Mouse (Mus musculus): ENCODE measurements around the gene Ghr. TPM values are rescaled to one million over a fixed set of nuclear protein-coding genes. Genes with fewer than 3 reads are reported as not detected.

The Ghr gene
- polyA plus RNA-seq, 1 experiment from 2014 or later: 13.4 TPM

DNA sequence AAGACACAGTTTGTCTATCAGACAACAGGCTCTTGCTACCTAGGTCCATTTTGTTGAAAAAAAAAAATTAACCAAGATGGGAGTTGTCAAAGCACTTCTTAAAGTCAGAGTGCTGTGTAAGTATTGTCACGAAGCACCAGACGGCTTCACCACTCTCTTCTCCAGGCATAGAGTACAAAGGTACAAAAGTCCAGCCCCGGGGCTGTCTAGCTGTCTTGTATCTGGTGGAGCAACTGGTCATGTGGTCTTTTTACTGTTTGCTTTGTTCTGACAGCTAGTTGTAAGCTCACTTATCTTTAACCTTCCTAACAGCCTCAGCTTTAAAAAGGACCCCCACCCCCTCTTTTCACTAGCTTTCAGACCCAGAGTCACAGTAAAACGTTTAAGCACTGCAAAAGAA lies 1.1 kb upstream of the Ghr start:
- Histone ChIP-seq H3K36me3 (replicated peaks; ENCODE audit: control insufficient read depth, insufficient read depth) (no peaks in the 10 kb centered on the region), H3K27me3 (ENCODE audit: control insufficient read depth, insufficient read depth, low read length) (no peaks in the 10 kb centered on the region), H3K9ac (no peak overlapping the region), H3K27ac (no peak overlapping the region), H3K4me2 (replicated peaks) (no peak overlapping the region), H3K4me3 (replicated peaks; ENCODE audit: low read length) (no peak overlapping the region), H3K4me1 (replicated peaks; ENCODE audit: control insufficient read depth, insufficient read depth, low read length) (0 out of 2 replicates have a peak, but pooled peaks cover 4% of the 10 kb centered on the region), H3K9me3 (ENCODE audit: control insufficient read depth, low read length) (no peaks in the 10 kb centered on the region)
- DNase-seq (ENCODE audit: low spot score) (no peak), ATAC-seq (ENCODE audit: low FRiP score) (no peak)
- 51% methylated on average over 4 of the region's 4 CpGs for WGBS

DNA sequence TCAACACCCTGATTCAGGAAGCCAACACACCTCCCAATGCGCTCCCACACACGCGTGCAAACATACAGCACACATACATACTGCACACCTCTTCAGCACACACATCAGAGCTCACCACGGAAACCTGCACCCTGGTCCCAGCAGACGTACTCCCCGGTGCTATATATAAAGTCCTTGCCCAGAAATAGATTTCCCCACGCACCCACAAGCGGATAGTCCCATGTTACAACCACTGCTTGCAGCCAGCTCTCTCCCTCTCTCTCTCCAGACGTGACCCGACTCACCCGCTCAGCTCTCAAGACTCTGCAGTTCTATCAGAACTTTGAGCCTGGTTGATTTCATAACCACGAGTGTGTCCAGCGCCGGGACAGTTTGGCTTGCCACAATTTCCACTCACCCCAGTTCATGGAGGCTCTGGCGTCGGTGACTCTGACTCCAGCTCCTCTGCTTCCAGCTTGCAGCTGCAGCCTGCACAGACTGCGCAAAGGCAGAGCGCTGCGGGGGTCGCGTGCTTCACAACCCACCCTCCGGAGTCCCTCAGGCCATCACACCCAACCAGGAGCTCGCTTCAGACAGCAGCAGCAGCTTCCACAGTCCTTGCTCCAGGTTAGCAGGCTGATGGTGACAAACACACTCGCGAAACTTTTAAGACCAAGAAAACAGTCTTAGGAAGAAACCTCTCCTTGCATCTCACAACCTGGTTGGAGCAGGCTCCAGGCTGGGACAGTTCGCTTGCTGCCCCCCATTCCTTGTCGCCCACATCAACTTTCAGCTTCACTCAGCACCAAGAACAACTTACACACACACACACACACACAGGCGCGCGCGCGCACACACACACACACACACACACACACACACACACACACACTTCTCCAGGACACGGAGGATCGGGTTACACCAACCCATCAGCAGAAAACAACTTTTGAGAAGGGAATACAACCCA lies 1.2 kb downstream of the Ghr start:
- WGBS: 7% methylated on average over 34 of the region's 34 CpGs
- no peak overlapping the region for H3K27ac ChIP-seq
- H3K4me2 ChIP-seq (replicated peaks): peak overlapping the region; percentile 68
- no peaks in the 10 kb centered on the region for H3K27me3 ChIP-seq (ENCODE audit: control insufficient read depth, insufficient read depth, low read length)
- peak overlapping the region; percentile 67 for H3K4me3 ChIP-seq (replicated peaks; ENCODE audit: low read length)
- DNase-seq (ENCODE audit: low spot score) (no peak), ATAC-seq (ENCODE audit: low FRiP score) (peak; percentile 47)
- H3K4me1 ChIP-seq (replicated peaks; ENCODE audit: control insufficient read depth, insufficient read depth, low read length): 0 out of 2 replicates have a peak, but pooled peaks cover 4% of the 10 kb centered on the region
- no peaks in the 10 kb centered on the region for H3K36me3 ChIP-seq (replicated peaks; ENCODE audit: control insufficient read depth, insufficient read depth)
- H3K9me3 ChIP-seq (ENCODE audit: control insufficient read depth, low read length): no peaks in the 10 kb centered on the region
- peak overlapping the region; percentile 75 for H3K9ac ChIP-seq

DNA sequence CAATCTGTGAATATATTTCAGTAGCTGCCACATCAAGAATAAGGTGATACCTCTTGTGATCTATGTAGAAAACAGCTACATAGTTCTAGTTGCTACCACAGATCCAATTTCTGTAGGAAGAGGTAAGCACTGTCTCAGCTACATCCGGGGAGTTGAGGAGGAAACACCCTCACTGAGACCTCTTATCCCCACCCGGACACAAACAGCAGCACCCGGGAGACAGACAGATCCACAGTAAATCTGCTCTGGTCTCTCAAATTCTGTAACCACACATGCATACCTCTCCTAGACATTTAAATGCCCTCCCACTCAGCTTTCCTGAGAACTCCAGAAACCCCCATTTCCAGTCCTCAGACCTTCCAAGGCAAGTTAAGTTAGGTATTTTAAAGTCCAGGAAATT lies 2.0 kb downstream of the Ghr start:
- ATAC-seq (ENCODE audit: low FRiP score) (no peak), DNase-seq (ENCODE audit: low spot score) (no peak)
- Histone ChIP-seq H3K27me3 (ENCODE audit: control insufficient read depth, insufficient read depth, low read length) (no peaks in the 10 kb centered on the region), H3K4me1 (replicated peaks; ENCODE audit: control insufficient read depth, insufficient read depth, low read length) (0 out of 2 replicates have a peak, but pooled peaks cover 4% of the 10 kb centered on the region), H3K9ac (0 out of 2 replicates have a peak overlapping the region, but pooled peaks have one; percentile 49), H3K36me3 (replicated peaks; ENCODE audit: control insufficient read depth, insufficient read depth) (no peaks in the 10 kb centered on the region), H3K4me3 (replicated peaks; ENCODE audit: low read length) (peak overlapping the region; percentile 67), H3K4me2 (replicated peaks) (peak overlapping the region; percentile 68), H3K27ac (no peak overlapping the region), H3K9me3 (ENCODE audit: control insufficient read depth, low read length) (no peaks in the 10 kb centered on the region)
- 53% methylated on average over 3 of the region's 3 CpGs for WGBS

DNA sequence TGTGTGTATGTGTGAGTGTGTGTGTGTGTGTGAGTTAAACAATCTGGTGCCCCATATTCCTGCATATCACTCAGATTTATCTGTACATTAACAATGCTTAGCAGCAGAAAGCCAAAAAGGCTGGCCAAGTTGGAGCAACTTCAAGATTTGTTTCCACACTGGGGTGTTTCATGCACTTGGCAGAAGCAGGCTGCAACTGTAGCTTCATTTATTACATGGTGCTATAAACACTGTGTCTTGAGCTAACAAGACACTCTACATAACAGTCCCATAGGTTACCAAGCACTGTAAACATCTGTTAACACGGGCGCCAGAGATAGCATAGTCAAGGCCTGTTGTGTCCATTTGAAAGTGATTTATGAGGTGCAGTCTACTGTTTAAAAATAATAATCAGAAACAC lies 3.1 kb downstream of the Ghr start:
- H3K36me3 ChIP-seq (replicated peaks; ENCODE audit: control insufficient read depth, insufficient read depth): no peaks in the 10 kb centered on the region
- no peak overlapping the region for H3K4me3 ChIP-seq (replicated peaks; ENCODE audit: low read length)
- DNase-seq (ENCODE audit: low spot score) (no peak), ATAC-seq (ENCODE audit: low FRiP score) (no peak)
- no peak overlapping the region for H3K9ac ChIP-seq
- no peaks in the 10 kb centered on the region for H3K9me3 ChIP-seq (ENCODE audit: control insufficient read depth, low read length)
- H3K27me3 ChIP-seq (ENCODE audit: control insufficient read depth, insufficient read depth, low read length): no peaks in the 10 kb centered on the region
- H3K27ac ChIP-seq: no peak overlapping the region
- H3K4me2 ChIP-seq (replicated peaks): no peak overlapping the region
- H3K4me1 ChIP-seq (replicated peaks; ENCODE audit: control insufficient read depth, insufficient read depth, low read length): 0 out of 2 replicates have a peak, but pooled peaks cover 4% of the 10 kb centered on the region
- 70% methylated on average over 2 of the region's 2 CpGs for WGBS

DNA sequence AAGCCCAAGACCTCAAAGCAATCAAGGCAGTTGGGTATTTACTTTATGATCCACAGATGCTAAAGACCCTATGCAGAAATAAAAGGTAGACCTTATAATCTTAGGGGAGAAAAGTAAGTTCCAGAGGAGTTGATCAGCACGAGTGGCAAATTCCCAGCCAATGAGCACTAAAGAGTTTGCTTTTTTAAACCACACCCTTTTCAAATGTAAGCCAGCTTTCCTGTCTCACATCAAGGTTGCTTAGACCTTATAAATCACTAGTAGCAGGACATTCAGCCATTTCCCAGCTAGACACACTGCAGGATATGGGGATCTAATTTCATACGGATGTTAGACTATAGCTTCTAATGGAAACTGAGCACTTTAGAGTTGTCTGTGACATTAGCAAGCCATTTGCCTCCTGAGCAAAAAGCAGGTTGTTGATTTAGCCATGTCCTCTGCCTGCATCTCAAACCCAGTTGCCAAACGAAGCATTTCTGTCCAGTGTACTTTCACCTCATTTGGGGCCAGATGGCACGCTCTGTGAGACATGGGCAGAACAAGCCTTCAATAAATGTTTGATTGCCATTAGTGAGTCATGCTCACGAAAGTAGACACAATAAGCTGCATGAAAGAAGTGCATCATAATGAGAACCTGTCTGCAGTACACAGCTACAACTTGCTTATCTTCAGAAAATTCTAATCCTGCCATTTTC lies 4.9 kb downstream of the Ghr start:
- no peak for ATAC-seq (ENCODE audit: low FRiP score)
- Histone ChIP-seq H3K9ac (no peak overlapping the region), H3K4me1 (replicated peaks; ENCODE audit: control insufficient read depth, insufficient read depth, low read length) (0 out of 2 replicates have a peak, but pooled peaks cover 4% of the 10 kb centered on the region), H3K4me2 (replicated peaks) (no peak overlapping the region), H3K27ac (no peak overlapping the region), H3K4me3 (replicated peaks; ENCODE audit: low read length) (no peak overlapping the region), H3K9me3 (ENCODE audit: control insufficient read depth, low read length) (no peaks in the 10 kb centered on the region), H3K36me3 (replicated peaks; ENCODE audit: control insufficient read depth, insufficient read depth) (no peaks in the 10 kb centered on the region), H3K27me3 (ENCODE audit: control insufficient read depth, insufficient read depth, low read length) (no peaks in the 10 kb centered on the region)
- 74% methylated on average over 5 of the region's 5 CpGs for WGBS
- no peak for DNase-seq (ENCODE audit: low spot score)

DNA sequence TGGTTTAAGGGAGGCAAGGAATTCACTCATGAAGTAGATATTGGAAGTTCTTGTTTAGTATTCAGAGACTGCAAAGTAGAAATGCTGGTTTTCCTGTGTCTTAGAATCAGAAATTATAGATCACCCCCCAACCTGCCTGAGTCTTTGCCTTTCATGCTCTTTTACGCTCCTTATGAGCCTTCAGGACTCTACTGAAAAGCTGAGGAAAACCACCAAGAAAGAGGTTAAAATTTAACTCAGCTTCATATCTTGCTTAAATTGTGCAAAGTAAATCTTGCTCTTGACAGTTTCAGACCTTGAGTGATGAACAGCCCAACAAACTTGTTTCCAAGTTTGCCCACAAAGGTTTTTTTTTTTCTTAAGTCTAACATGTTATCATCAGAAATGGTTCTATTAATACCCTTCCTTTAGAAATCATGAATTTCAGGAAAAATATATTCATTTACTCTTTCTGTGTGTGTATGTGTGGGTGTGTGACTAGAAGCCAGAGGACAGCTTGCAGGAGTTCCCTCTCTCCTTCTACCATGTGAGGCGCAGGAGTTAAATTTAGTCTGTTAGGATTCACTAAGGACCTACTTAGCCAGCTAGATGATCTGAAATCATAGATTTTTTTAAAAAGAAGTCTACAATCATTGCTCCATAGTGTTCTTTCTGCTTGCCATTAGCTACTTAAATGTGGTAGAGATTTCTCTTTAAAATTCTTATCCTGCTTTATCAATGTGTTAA lies 14.0 kb downstream of the Ghr start:
- H3K36me3 ChIP-seq (replicated peaks; ENCODE audit: control insufficient read depth, insufficient read depth): no peaks in the 10 kb centered on the region
- no peak overlapping the region for H3K4me2 ChIP-seq (replicated peaks)
- WGBS: 99% methylated on average over 2 of the region's 2 CpGs
- DNase-seq (ENCODE audit: low spot score) (no peak), ATAC-seq (ENCODE audit: low FRiP score) (no peak)
- H3K9me3 ChIP-seq (ENCODE audit: control insufficient read depth, low read length): no peaks in the 10 kb centered on the region
- no peak overlapping the region for H3K27ac ChIP-seq
- H3K4me3 ChIP-seq (replicated peaks; ENCODE audit: low read length): no peak overlapping the region
- H3K9ac ChIP-seq: no peak overlapping the region
- H3K27me3 ChIP-seq (ENCODE audit: control insufficient read depth, insufficient read depth, low read length): no peaks in the 10 kb centered on the region
- H3K4me1 ChIP-seq (replicated peaks; ENCODE audit: control insufficient read depth, insufficient read depth, low read length): no peaks in the 10 kb centered on the region

DNA sequence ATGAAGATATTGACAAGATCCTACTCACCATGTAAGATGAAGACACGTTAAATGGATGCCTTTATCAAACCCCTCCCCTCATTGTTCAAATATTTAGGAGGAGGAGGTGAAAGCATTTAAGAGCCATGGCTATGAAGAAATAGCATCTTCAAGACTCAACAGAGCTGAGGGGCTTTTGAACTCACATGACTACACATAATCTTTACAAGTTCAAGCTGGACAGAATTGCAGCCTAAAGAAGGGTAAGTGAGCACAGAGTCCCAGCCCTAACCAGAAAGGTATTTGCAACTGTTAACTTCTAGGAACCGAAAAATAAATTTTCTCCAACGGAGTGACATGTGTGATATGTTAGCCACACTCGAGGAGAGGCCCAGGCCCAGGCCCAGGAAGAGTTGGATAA lies 18.7 kb downstream of the Ghr start:
- H3K9me3 ChIP-seq (ENCODE audit: control insufficient read depth, low read length): no peaks in the 10 kb centered on the region
- H3K27me3 ChIP-seq (ENCODE audit: control insufficient read depth, insufficient read depth, low read length): no peaks in the 10 kb centered on the region
- ATAC-seq (ENCODE audit: low FRiP score) (no peak), DNase-seq (ENCODE audit: low spot score) (no peak)
- H3K36me3 ChIP-seq (replicated peaks; ENCODE audit: control insufficient read depth, insufficient read depth): no peaks in the 10 kb centered on the region
- H3K4me2 ChIP-seq (replicated peaks): no peak overlapping the region
- H3K4me3 ChIP-seq (replicated peaks; ENCODE audit: low read length): no peak overlapping the region
- no peaks in the 10 kb centered on the region for H3K4me1 ChIP-seq (replicated peaks; ENCODE audit: control insufficient read depth, insufficient read depth, low read length)
- H3K9ac ChIP-seq: no peak overlapping the region
- 73% methylated on average over 4 of the region's 4 CpGs for WGBS
- no peak overlapping the region for H3K27ac ChIP-seq

DNA sequence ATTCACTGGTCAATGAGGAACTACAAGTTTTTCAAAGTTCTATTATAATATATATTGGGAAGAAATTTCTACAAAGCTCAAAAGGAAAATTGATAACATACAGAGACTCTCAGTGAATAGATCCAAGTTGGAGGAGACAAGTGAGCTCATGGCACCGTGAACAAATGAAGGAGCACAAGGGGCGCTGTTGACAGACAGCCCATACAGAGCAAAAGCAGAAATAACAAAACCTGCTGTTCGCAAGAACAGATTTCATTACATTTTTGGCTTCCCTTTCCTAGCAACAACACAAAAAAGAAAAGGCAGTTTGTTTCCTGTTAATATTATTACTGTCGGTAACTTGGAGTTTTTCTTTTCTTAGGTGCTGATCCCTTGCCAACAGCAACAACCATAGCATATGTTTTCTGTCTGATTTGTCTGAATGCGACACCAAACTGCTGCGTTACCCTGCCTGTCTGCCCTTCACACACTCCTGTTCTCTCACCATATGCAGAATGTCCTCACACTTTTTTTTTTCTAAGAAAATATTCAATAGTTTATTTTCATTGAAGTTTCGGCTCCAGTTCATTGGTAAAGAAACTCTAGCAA lies 19.3 kb downstream of the Ghr start:
- H3K4me3 ChIP-seq (replicated peaks; ENCODE audit: low read length): no peak overlapping the region
- no peaks in the 10 kb centered on the region for H3K4me1 ChIP-seq (replicated peaks; ENCODE audit: control insufficient read depth, insufficient read depth, low read length)
- no peak for ATAC-seq (ENCODE audit: low FRiP score)
- H3K4me2 ChIP-seq (replicated peaks): no peak overlapping the region
- H3K9ac ChIP-seq: no peak overlapping the region
- WGBS: 44% methylated on average over 7 of the region's 7 CpGs
- no peaks in the 10 kb centered on the region for H3K27me3 ChIP-seq (ENCODE audit: control insufficient read depth, insufficient read depth, low read length)
- no peak overlapping the region for H3K27ac ChIP-seq
- peak; percentile 38 for DNase-seq (ENCODE audit: low spot score)
- H3K36me3 ChIP-seq (replicated peaks; ENCODE audit: control insufficient read depth, insufficient read depth): no peaks in the 10 kb centered on the region
- H3K9me3 ChIP-seq (ENCODE audit: control insufficient read depth, low read length): no peaks in the 10 kb centered on the region

All from hindbrain, embryonic 14.5 days (tissue).